23 mouse cellular contexts compared by ENCODE assay signal in genomic region chr6:146001396-146002191, GRCm38 (mm10).
DNase-seq lines count a peak whose midpoint lies in the region; ATAC-seq and TF ChIP-seq lines count a peak whose summit lies in the region.
"Had no signal": no experiment of that assay in that cellular context is flagged by ENCODE, and none has a peak within 500 bp of the region (broad histone marks: within the 10 kb centered on the region; RNA-seq: fewer than 3 reads in every experiment).

No protein-coding gene starts in this region.

- H3K27ac ChIP-seq in heart, adult 2 months = no peak overlapping the region
- peak overlapping the region; percentile 37 for H3K27ac ChIP-seq in CH12.LX (ENCODE audit: insufficient read depth, low read depth)
- H3K27ac ChIP-seq: embryonic facial prominence, embryonic 13.5 days; embryonic facial prominence, embryonic 15.5 days; forebrain, embryonic 10.5 days; forebrain, embryonic 13.5 days; forebrain, embryonic 15.5 days had no signal

- H3K9me3 ChIP-seq in CH12.LX (replicated peaks; ENCODE audit: low read length) = no peaks in the 10 kb centered on the region
- H3K9me3 ChIP-seq: embryonic facial prominence, embryonic 13.5 days; embryonic facial prominence, embryonic 15.5 days; forebrain, embryonic 10.5 days; forebrain, embryonic 13.5 days; forebrain, embryonic 15.5 days had no signal

- no peak for TF ChIP-seq POLR2A in heart, adult 2 months (IDR thresholded peaks at IDR 0.05; ENCODE audit: insufficient read depth, low read depth, low read length)
- TF ChIP-seq POLR2A in CH12.LX (IDR thresholded peaks at IDR 0.05; ENCODE audit: low read depth, low read length) = no peak

- no peak overlapping the region for H3K4me3 ChIP-seq in heart, adult 2 months
- no peak overlapping the region for H3K4me3 ChIP-seq in CH12.LX (replicated peaks in 1 of 3; ENCODE audit: low read depth in 2 of 3, low read length in 2 of 3, poor library complexity in 1 of 3)
- H3K4me3 ChIP-seq: embryonic facial prominence, embryonic 13.5 days; embryonic facial prominence, embryonic 15.5 days; erythroblast, embryonic 14.5 days; forebrain, embryonic 10.5 days; forebrain, embryonic 13.5 days; forebrain, embryonic 15.5 days had no signal

- no peaks in the 10 kb centered on the region for H3K27me3 ChIP-seq in heart, adult 2 months (ENCODE audit: control insufficient read depth, insufficient read depth, low read length)
- H3K27me3 ChIP-seq in CH12.LX (replicated peaks) = no peaks in the 10 kb centered on the region
- H3K27me3 ChIP-seq: embryonic facial prominence, embryonic 15.5 days; forebrain, embryonic 13.5 days; forebrain, embryonic 15.5 days had no signal

- H3K4me1 ChIP-seq in heart, adult 2 months (ENCODE audit: control insufficient read depth, insufficient read depth, low read length) = peaks cover 7% of the 10 kb centered on the region
- peaks cover 51 to 59% of the 10 kb centered on the region in 2 experiments for H3K4me1 ChIP-seq in CH12.LX (ENCODE audit: control insufficient read depth in 1 of 2, insufficient read depth in 2 of 2)
- H3K4me1 ChIP-seq: forebrain, embryonic 15.5 days had no signal

- dilution Hi-C loops in CH12.LX (cut with MboI; ENCODE audit: extremely low pct_ligation_motif_present, extremely low pct_unique_long_range_greater_than_20kb, low sequenced_read_pairs) = no loop called here

- peak; percentile 86 for DNase-seq in heart, adult 11 months
- no peak for DNase-seq in heart, adult 2 months
- peak; percentile 51 for DNase-seq in CH12.LX (ENCODE audit: extremely low read depth)
- no peak for DNase-seq in lung, adult 18-20 months
- DNase-seq: adrenal gland, adult 2 months; adrenal gland, postnatal 10 days; adrenal gland, postnatal 25 days; B cell, adult 2 months; cerebellum, adult 11 months; cerebellum, adult 18-20 months; cerebellum, adult 8-10 months; cerebellum, adult 9-11 months; cerebellum, postnatal 14 days; cerebellum, postnatal 36 days; embryo, embryonic 11 days had no signal

- H3K9ac ChIP-seq in heart, adult 2 months (ENCODE audit: low read depth, low read length) = no peak overlapping the region
- no peak overlapping the region for H3K9ac ChIP-seq in CH12.LX (ENCODE audit: insufficient read depth, low read depth)
- H3K9ac ChIP-seq: embryonic facial prominence, embryonic 13.5 days; embryonic facial prominence, embryonic 15.5 days; forebrain, embryonic 13.5 days; forebrain, embryonic 15.5 days had no signal

- intact Hi-C loops in heart, adult 2 months (cut with DNase I) = no loop called here

- TF ChIP-seq RAD21 in CH12.LX (IDR thresholded peaks at IDR 0.05; ENCODE audit: low read depth, low read length) = no peak; the same call in 1 of the 2 replicates

- H3K79me2 ChIP-seq in heart, adult 2 months (replicated peaks; ENCODE audit: control insufficient read depth, insufficient read depth, low read length) = no peaks in the 10 kb centered on the region
- H3K79me2 ChIP-seq in CH12.LX (replicated peaks; ENCODE audit: control insufficient read depth, extremely low read depth, insufficient read depth, poor library complexity, severe bottlenecking) = no peaks in the 10 kb centered on the region

- no peak for ATAC-seq in CD4-positive, CD25-positive, alpha-beta regulatory T cell, adult 4 months
- ATAC-seq: forebrain, embryonic 13.5 days; forebrain, embryonic 15.5 days had no signal

- in situ Hi-C loops in CH12.LX (cut with MboI; ENCODE audit: low pct_ligation_motif_present, low pct_unique_long_range_greater_than_20kb, low sequenced_read_pairs) = no loop called here

- whole genome bisulfite sequencing in heart, adult 2 months = 84% methylated on average over 22 of the region's 22 CpGs

- H3K36me3 ChIP-seq in heart, adult 2 months (ENCODE audit: control insufficient read depth, insufficient read depth, low read length) = no peaks in the 10 kb centered on the region
- peaks cover 0 to 43% of the 10 kb centered on the region in 2 experiments for H3K36me3 ChIP-seq in CH12.LX (replicated peaks in 1 of 2; ENCODE audit: control insufficient read depth in 1 of 2, insufficient read depth in 1 of 2, low read length in 1 of 2)
- H3K36me3 ChIP-seq: embryonic facial prominence, embryonic 13.5 days; embryonic facial prominence, embryonic 15.5 days; forebrain, embryonic 10.5 days; forebrain, embryonic 15.5 days; G1E had no signal

- no peak for TF ChIP-seq CTCF in heart, adult 2 months (IDR thresholded peaks at IDR 0.05)
- no peak for TF ChIP-seq CTCF in CH12.LX (conservative IDR thresholded peaks at IDR 0.05 in 1 of 2, IDR thresholded peaks at IDR 0.05 in 1 of 2; ENCODE audit: low read depth in 2 of 2, low read length in 2 of 2)

- no peak for TF ChIP-seq EP300 in heart, adult 2 months (IDR thresholded peaks at IDR 0.05; ENCODE audit: insufficient read depth, low read depth, low read length)
- TF ChIP-seq EP300 in CH12.LX (IDR thresholded peaks at IDR 0.05; ENCODE audit: low read length) = no peak; the same call in 1 of the 2 replicates

- peak overlapping the region; percentile 32; the same call in 1 of the 2 replicates for H3K4me2 ChIP-seq in CH12.LX (ENCODE audit: insufficient read depth, low read depth, poor library complexity, severe bottlenecking)
- H3K4me2 ChIP-seq: embryonic facial prominence, embryonic 13.5 days; embryonic facial prominence, embryonic 15.5 days; forebrain, embryonic 13.5 days; forebrain, embryonic 15.5 days had no signal

TF ChIP-seq in CH12.LX, 34 proteins besides CTCF, POLR2A, EP300 and RAD21:
- TF ChIP-seq USF1 (IDR thresholded peaks at IDR 0.05; ENCODE audit: low read depth, low read length) = no peak
- TF ChIP-seq IRF4 (IDR thresholded peaks at IDR 0.05; ENCODE audit: low read depth, low read length) = no peak
- no peak for TF ChIP-seq PAX5 (IDR thresholded peaks at IDR 0.05; ENCODE audit: low read length)
- no peak for TF ChIP-seq MEF2A (IDR thresholded peaks at IDR 0.05; ENCODE audit: borderline replicate concordance, low read depth, low read length)
- no peak for TF ChIP-seq JUND (conservative IDR thresholded peaks at IDR 0.05; ENCODE audit: low read depth, low read length)
- no peak for TF ChIP-seq NRF1 (IDR thresholded peaks at IDR 0.05; ENCODE audit: low read depth, low read length)
- peak; percentile 36; the same call in 1 of the 2 replicates for TF ChIP-seq BHLHE40 (IDR thresholded peaks at IDR 0.05; ENCODE audit: low read depth, low read length)
- no peak for TF ChIP-seq ZC3H11A (IDR thresholded peaks at IDR 0.05; ENCODE audit: low read depth, low read length)
- no peak for TF ChIP-seq GABPA (IDR thresholded peaks at IDR 0.05; ENCODE audit: insufficient replicate concordance, low read depth, low read length)
- TF ChIP-seq MXI1 (IDR thresholded peaks at IDR 0.05; ENCODE audit: low read depth, low read length) = no peak
- TF ChIP-seq USF2 (conservative IDR thresholded peaks at IDR 0.05; ENCODE audit: low read depth, low read length) = no peak
- TF ChIP-seq NELFE (IDR thresholded peaks at IDR 0.05; ENCODE audit: low read depth, low read length) = no peak
- no peak for TF ChIP-seq UBTF (IDR thresholded peaks at IDR 0.05; ENCODE audit: low read depth, low read length)
- TF ChIP-seq MYC (IDR thresholded peaks at IDR 0.05; ENCODE audit: low read depth, low read length) = no peak
- TF ChIP-seq TBP (conservative IDR thresholded peaks at IDR 0.05; ENCODE audit: low read depth, low read length) = 0 out of 2 replicates have a peak, but pooled peaks have one; percentile 11
- 0 out of 2 replicates have a peak, but pooled peaks have one; percentile 2 for TF ChIP-seq KAT2A (IDR thresholded peaks at IDR 0.05; ENCODE audit: insufficient replicate concordance, low read length)
- peak; percentile 1; the same call in 1 of the 2 replicates for TF ChIP-seq SMC3 (IDR thresholded peaks at IDR 0.05; ENCODE audit: low read depth, low read length)
- peak; percentile 58; the same call in 1 of the 2 replicates for TF ChIP-seq SIN3A (IDR thresholded peaks at IDR 0.05; ENCODE audit: low read length)
- TF ChIP-seq MAFK (IDR thresholded peaks at IDR 0.05; ENCODE audit: insufficient replicate concordance, low read length) = peak; percentile 28; the same call in 1 of the 2 replicates
- peak; percentile 8; the same call in 1 of the 2 replicates for TF ChIP-seq TCF12 (IDR thresholded peaks at IDR 0.05; ENCODE audit: low read depth, low read length)
- no peak for TF ChIP-seq MAZ (IDR thresholded peaks at IDR 0.05; ENCODE audit: low read depth, low read length)
- TF ChIP-seq E2F4 (IDR thresholded peaks at IDR 0.05; ENCODE audit: insufficient replicate concordance, low read depth, low read length) = no peak
- TF ChIP-seq MAX (IDR thresholded peaks at IDR 0.05; ENCODE audit: low read length) = no peak
- 0 out of 2 replicates have a peak, but pooled peaks have one; percentile 29 for TF ChIP-seq CHD1 (IDR thresholded peaks at IDR 0.05; ENCODE audit: low read depth, low read length)
- no peak for TF ChIP-seq ELF1 (IDR thresholded peaks at IDR 0.05; ENCODE audit: low read depth, low read length)
- no peak for TF ChIP-seq JUN (IDR thresholded peaks at IDR 0.05; ENCODE audit: insufficient read depth, low read depth, low read length)
- no peak for TF ChIP-seq POLR2AphosphoS2 (IDR thresholded peaks at IDR 0.05; ENCODE audit: low read depth, low read length)
- TF ChIP-seq HCFC1 (IDR thresholded peaks at IDR 0.05; ENCODE audit: low read depth, low read length) = no peak
- TF ChIP-seq ETS1 (conservative IDR thresholded peaks at IDR 0.05; ENCODE audit: low read depth, low read length) = peak; percentile 31; the same call in 1 of the 2 replicates
- TF ChIP-seq RCOR1 (conservative IDR thresholded peaks at IDR 0.05; ENCODE audit: low read depth, low read length) = no peak
- TF ChIP-seq CHD2 (IDR thresholded peaks at IDR 0.05; ENCODE audit: low read length) = peak; percentile 28; the same call in 1 of the 2 replicates
- TF ChIP-seq ZMIZ1 (IDR thresholded peaks at IDR 0.05; ENCODE audit: low read depth, low read length) = 0 out of 2 replicates have a peak, but pooled peaks have one; percentile 56
- TF ChIP-seq ZKSCAN1 (IDR thresholded peaks at IDR 0.05; ENCODE audit: borderline replicate concordance, low read depth, low read length) = no peak
- TF ChIP-seq ZNF384 (IDR thresholded peaks at IDR 0.05; ENCODE audit: low read depth, low read length) = no peak

Comparison
In these comparisons a context has a peak if more than half of its experiments do, and no peak if none do; other contexts are left out.
1. DNase-seq: peak in heart, adult 11 months (single experiment) and CH12.LX (single experiment); none in heart, adult 2 months (0 of 2) and lung, adult 18-20 months (0 of 2).